In the genomic region with DNA sequence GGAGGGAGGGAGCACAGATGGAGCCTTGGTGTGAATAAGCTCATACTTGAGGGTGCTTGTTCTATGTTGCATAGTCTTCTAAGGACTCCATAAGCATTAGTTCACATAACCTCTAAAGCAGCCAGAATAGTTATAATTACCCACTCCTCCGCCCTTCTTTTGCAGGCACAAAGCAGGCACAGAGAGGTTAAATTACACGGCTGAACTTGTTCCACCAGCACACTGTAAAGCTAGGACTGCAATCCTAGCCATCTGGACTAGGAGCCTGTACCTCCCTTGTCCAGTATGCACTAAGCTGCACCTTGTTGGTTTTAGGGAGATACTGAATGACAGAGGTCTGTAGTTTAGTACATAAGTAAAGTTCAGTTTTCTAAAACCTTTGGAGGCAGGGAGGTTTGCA, we compare ENCODE assay signal across 26 mouse cellular contexts.
"Had no signal": no experiment of that assay in that cellular context is flagged by ENCODE, and none has a peak within 500 bp of the region (broad histone marks: within the 10 kb centered on the region; RNA-seq: fewer than 3 reads in every experiment).

No protein-coding gene starts in this region.

- H3K9ac ChIP-seq: heart, embryonic 13.5 days; heart, embryonic 15.5 days; hindbrain, embryonic 13.5 days; hindbrain, embryonic 15.5 days; intestine, embryonic 15.5 days; limb, embryonic 13.5 days; limb, embryonic 15.5 days; liver, embryonic 12.5 days; liver, embryonic 14.5 days had no signal

- DNase-seq: gastrocnemius, postnatal 14 days; gastrocnemius, postnatal 36 days; heart, adult 11 months; heart, adult 2 months; heart, postnatal 14 days; heart, postnatal 36 days; kidney, adult 11 months; kidney, adult 2 months; kidney, adult 9 months; kidney, postnatal 10 days; kidney, postnatal 25 days; kidney, postnatal 4 days; layer of hippocampus, postnatal 36 days; left cerebral cortex, postnatal 4 days had no signal

- H3K4me3 ChIP-seq: heart, adult 2 months; heart, embryonic 13.5 days; heart, embryonic 15.5 days; hindbrain, embryonic 13.5 days; hindbrain, embryonic 15.5 days; intestine, embryonic 15.5 days; layer of hippocampus, adult 2 months; limb, embryonic 13.5 days; limb, embryonic 15.5 days; liver, embryonic 12.5 days had no signal

- H3K4me2 ChIP-seq: heart, embryonic 11.5 days; heart, embryonic 13.5 days; heart, embryonic 15.5 days; hindbrain, embryonic 13.5 days; hindbrain, embryonic 15.5 days; intestine, embryonic 15.5 days; limb, embryonic 13.5 days; limb, embryonic 15.5 days; liver, embryonic 12.5 days had no signal

- H3K9me3 ChIP-seq: heart, embryonic 13.5 days; heart, embryonic 15.5 days; hindbrain, embryonic 13.5 days; hindbrain, embryonic 15.5 days; intestine, embryonic 15.5 days; limb, embryonic 13.5 days; limb, embryonic 15.5 days; liver, embryonic 12.5 days had no signal

- H3K36me3 ChIP-seq: heart, embryonic 13.5 days; heart, embryonic 15.5 days; hindbrain, embryonic 13.5 days; hindbrain, embryonic 15.5 days; intestine, embryonic 15.5 days; limb, embryonic 13.5 days; limb, embryonic 15.5 days; liver, embryonic 12.5 days had no signal

- ATAC-seq: hindbrain, postnatal 0 days; intestine, embryonic 15.5 days; liver, embryonic 12.5 days had no signal

- H3K27me3 ChIP-seq: heart, embryonic 13.5 days; heart, embryonic 15.5 days; hindbrain, embryonic 13.5 days; hindbrain, embryonic 15.5 days; intestine, embryonic 15.5 days; limb, embryonic 13.5 days; limb, embryonic 15.5 days; liver, embryonic 12.5 days had no signal

- H3K27ac ChIP-seq: heart, adult 2 months; heart, embryonic 13.5 days; heart, embryonic 15.5 days; hindbrain, embryonic 13.5 days; hindbrain, embryonic 15.5 days; hindbrain, postnatal 0 days; intestine, embryonic 15.5 days; layer of hippocampus, adult 2 months; limb, embryonic 13.5 days; limb, embryonic 15.5 days; liver, embryonic 12.5 days; liver, embryonic 14.5 days had no signal

- H3K4me1 ChIP-seq: hindbrain, embryonic 13.5 days; hindbrain, embryonic 15.5 days; intestine, embryonic 15.5 days; liver, embryonic 12.5 days had no signal
